Mouse (Mus musculus): ENCODE results near the gene Cd177. TPM values are rescaled to one million over a fixed set of nuclear protein-coding genes. Genes with fewer than 3 reads are reported as not detected.
"Not testable (repeated sequence)": the region's sequence is repeated elsewhere in the genome, so short reads cannot be mapped to it uniquely, and the experiment has no call there.

Gene Cd177
- 0.04 and 0.10 TPM in 2 replicates for polyA plus RNA-seq (2012)

GRCm38 (mm10) chr7:24760211-24760610, at the start of gene Cd177:
Cd177 (minus strand) TSS chr7:24760311.
- no peak for TF ChIP-seq GATA1 (IDR thresholded peaks at IDR 0.05; ENCODE audit: low read length)

DNA sequence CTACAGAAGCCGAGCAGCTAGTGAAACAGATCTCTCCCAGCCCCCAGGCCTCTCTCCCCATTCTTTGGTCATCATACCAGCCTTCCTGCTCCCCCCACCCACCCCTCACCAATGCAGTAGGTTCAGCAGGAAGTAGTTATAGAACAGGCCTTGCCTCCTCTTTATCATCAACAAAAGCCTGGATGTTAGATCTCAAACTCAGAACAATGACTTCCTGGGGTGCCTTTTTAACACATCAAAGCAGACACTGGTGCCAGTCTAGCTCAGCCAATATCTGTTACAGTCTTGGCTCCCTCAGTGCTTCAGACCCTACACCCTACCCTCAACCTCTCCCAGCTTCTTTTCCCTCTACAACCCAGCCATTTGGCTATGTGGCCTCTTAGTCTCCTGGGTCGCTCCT, 48.9 kb upstream of the Cd177 start:
- no peak for TF ChIP-seq GATA1 (IDR thresholded peaks at IDR 0.05; ENCODE audit: low read length)

- TF ChIP-seq GATA1 (IDR thresholded peaks at IDR 0.05; ENCODE audit: low read length): no peak
Measured at GRCm38 (mm10) chr7:24804826-24805225, 44.7 kb upstream of the Cd177 start.

GRCm38 (mm10) chr7:24802149-24802767, 42.1 kb upstream of the Cd177 start:
- TF ChIP-seq GATA1 (IDR thresholded peaks at IDR 0.05; ENCODE audit: low read length): no peak

- no peak for TF ChIP-seq GATA1 (IDR thresholded peaks at IDR 0.05; ENCODE audit: low read length)
Measured at GRCm38 (mm10) chr7:24797918-24798317, 37.8 kb upstream of the Cd177 start.

DNA sequence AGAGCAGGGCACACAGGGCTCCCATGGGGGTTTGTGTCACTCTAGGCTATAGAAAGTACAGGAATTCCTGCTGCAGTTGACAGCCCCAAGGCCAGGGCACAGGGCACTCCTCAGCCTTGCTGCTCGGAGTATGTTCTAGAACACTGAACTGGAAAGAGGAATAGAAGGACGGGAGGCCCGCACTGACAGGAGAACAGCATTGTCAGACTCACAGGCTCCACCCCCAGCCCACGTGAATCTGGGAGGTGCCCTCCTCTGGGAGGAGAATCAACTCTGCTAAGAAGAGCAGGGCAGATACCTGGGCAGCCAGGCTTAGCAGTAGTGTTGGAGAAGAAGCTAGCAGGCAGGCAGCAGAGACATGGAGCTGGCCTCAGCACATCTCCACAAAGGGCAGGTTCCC, 16.8 kb upstream of the Cd177 start, which contains the start of gene Ceacam10:
Ceacam10 (plus strand) TSS at position 289 of the 400 bp plus-strand sequence.
- TF ChIP-seq GATA1 (IDR thresholded peaks at IDR 0.05; ENCODE audit: low read length): not testable (repeated sequence)

- no peak for TF ChIP-seq GATA1 (IDR thresholded peaks at IDR 0.05; ENCODE audit: low read length)
Measured at GRCm38 (mm10) chr7:24776145-24776544, 16.0 kb upstream of the Cd177 start.

DNA sequence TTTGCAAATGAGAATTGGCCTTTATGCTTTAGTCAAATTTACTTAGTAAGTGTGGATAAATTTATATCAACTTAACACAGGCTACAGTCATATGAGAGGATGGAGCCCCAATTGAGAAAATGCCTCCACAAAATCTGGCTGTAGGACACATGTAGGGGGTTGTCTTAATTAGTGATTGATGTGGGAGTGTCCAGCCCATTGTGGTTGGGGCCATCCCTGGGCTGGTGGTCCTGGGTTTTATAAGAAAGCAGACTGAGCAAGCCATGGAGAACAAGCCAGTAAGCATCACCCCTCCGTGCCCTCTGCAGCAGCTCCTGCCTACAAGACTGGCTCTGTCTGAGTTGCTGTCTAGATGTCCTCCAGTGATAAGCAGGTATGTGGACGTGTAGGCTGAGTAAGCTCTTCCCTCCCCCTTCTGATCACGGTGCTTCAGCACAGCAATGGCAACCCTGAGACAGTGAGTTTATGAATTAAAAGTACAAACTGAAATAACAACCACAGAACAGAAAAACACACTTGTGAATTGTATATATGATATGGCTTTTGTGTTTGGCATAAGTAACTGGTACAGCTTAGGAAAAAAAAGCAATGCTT, 13.9 kb upstream of the Cd177 start:
- no peak for TF ChIP-seq GATA1 (IDR thresholded peaks at IDR 0.05; ENCODE audit: low read length)

GRCm38 (mm10) chr7:24771361-24771760, 11.2 kb upstream of the Cd177 start:
- no peak for TF ChIP-seq GATA1 (IDR thresholded peaks at IDR 0.05; ENCODE audit: low read length)

DNA sequence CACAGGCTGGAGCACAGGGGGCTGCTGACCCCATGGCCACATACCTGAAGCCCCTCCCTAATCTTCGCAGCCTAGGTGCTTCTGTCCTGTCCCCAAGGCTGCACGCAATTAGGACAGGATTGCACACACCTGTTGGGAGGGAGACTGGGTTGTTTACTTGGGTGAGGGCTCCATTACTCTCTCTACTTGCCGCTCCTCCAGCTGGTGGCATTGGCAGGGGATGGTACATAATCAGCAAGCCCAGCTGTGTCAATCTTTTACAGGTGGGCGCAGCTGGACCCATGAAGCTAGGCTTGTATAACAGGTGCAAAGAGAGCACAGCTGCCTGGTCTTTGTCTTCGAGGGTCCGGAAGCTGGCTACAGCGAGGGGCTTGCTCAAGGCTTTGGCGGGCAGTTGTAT, 2.5 kb upstream of the Cd177 start:
- TF ChIP-seq GATA1 (IDR thresholded peaks at IDR 0.05; ENCODE audit: low read length): no peak

- no peak for TF ChIP-seq GATA1 (IDR thresholded peaks at IDR 0.05; ENCODE audit: low read length)
Measured at GRCm38 (mm10) chr7:24761161-24761560, 1.1 kb upstream of the Cd177 start.

DNA sequence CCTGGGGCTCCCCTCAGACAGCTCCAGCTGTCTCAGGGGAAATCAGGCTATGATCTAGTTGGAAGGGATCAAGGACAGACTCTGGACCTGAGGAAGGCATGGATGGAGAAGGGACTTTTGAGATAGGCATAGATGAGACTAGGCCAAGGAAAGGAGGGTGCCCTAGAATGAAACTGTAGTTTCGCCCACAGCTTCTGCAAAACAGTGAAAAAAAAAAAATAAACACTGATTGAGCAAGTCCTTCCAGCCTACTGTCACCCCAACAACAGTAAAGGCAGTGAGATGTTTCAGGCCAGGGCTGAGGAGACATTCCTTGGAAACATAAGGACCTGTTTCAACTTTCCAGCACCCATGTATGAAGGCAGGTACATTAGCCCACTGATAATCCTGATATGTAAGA, 1.6 kb downstream of the Cd177 start:
- no peak for TF ChIP-seq GATA1 (IDR thresholded peaks at IDR 0.05; ENCODE audit: low read length)

DNA sequence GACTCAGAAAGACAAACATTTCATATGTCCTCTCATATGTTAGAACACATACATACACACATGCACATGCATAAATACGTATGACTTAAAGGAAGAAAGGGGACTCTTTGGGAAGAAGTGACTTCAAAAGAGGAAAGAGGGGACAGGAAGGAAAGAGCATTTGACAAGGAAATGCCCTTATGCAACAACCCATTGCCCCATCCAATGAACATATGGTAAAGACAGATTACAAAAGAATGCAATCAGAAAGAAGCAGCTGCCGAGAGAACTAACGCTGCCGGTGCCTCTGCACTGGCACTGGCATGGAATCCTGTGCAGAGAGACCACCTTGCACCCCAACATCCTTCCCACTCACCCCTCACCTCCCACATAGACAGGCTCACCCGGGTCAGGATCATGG, 6.6 kb downstream of the Cd177 start:
- no peak for TF ChIP-seq GATA1 (IDR thresholded peaks at IDR 0.05; ENCODE audit: low read length)

DNA sequence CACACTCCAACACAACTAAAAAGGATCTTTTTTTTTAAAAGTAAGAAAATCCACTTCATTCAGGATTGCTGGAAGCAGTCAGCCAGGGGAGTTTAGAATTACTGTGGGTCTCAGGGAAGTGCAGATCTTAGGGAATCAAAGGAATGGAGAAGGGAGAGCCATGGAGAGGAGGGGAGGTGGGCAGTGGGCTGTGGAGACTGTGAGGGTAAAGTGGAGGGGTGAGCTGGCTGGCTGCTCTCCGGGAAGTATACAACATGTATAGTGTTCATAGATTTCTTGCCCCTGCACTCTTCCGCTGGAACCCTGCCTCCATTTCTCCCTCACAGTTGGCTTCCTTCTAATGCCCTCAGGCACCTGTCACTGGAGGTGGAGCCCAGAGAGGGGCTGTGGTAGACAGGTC, 8.5 kb downstream of the Cd177 start:
- TF ChIP-seq GATA1 (IDR thresholded peaks at IDR 0.05; ENCODE audit: low read length): no peak

DNA sequence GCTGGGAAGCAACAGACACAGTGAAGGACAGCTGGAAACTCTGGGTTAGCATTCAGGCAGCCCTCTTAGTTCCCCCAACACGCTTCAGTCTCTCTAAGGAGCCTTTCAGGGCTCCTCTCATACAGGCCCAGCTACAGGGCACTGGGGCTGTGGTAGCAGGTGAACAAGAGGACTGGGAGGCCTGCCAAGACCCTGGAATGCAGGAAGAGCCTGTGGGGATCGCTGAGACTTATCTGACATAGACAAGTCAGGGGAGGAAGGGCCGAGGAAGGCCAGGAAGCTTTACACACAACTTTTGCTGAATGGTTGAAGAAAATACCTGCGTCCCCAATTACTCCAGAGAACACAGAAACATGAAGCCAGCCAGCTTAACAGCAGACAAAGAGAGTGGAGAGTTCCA, 9.4 kb downstream of the Cd177 start:
- TF ChIP-seq GATA1 (IDR thresholded peaks at IDR 0.05; ENCODE audit: low read length): no peak

DNA sequence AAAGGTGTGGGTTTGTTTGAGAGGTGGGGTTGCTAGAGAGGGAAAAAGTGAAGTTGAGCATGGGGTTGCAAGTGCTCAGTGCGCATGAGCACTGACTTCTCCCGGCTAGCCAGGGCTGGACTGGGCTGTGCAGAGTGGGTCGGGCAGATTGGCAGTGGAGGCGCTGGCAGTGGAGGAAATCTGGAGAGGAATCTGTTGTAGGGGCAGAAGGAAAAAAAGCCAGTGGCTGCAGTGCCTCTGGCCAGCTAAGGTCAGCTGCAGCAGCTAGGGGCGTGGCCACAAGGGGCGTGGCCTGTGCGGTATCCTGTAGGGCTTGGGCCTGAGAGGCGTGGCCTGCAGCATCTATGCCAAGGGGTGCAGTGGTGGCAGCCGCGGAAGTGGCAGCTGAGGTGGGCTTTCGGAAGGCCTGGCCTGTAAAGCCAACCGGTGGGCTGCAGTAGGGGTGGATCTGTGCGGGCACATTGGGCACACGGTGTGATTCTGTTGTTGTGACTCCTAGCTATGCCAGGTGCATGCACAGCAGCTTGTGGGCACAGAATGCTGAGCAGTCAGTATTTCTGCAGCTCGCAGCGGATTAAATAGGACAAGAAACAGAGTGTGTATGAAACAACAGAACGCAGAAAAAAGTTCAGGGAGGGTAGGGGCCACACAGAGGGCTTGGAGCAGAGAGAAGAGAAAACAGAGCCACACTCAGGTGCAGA, 24.0 kb downstream of the Cd177 start:
- no peak for TF ChIP-seq GATA1 (IDR thresholded peaks at IDR 0.05; ENCODE audit: low read length)

DNA sequence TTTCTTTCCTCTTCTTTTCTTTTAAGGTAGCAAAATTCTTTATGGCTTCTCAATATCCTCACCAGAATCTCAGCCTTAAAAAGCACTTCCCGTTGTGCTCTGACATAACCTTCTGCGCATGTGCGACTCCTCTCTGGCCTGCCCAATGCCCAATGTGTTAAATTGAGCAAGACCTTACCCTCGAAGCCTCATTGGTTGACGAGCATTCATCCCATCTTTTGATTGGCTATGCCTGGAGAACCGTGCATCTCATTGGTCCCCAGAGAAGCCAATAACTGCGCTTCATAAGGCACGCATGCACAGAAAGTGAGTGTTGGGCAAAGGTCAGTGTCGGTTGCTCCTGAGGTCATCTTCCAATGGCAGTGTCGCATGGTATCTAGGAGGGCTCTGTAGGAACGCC, 33.3 kb downstream of the Cd177 start, which contains the start of gene Gm4763:
Gm4763 (minus strand) TSS at position 101 of the 400 bp plus-strand sequence.
- not testable (repeated sequence) for TF ChIP-seq GATA1 (IDR thresholded peaks at IDR 0.05; ENCODE audit: low read length)

Data from G1E-ER4 (cell line).